Mouse (Mus musculus) forebrain, embryonic 15.5 days (tissue): ENCODE measurements at regions not wholly inside any gene's neighbourhood (a gene's known extent, or its start where the extent isn't known, plus 50 kb on each side); places are given as distances from the start of the nearest gene placed in this dataset.

Experiments used
- ATAC-seq: fragments of 200-750 bp; cut with Nextera tagmentation; replicated peaks from 2 replicates; pipeline ENCODE4 v1.8.0; 2017; ENCODE audit warnings: mild to moderate bottlenecking, moderate TSS enrichment, moderate library complexity
- H3K27ac ChIP-seq: fragments of 300-500 bp; sonication (generic); replicated peaks from 2 replicates; pipeline ENCODE4 v1.5.1; 2015; ENCODE audit warnings: mild to moderate bottlenecking, inconsistent platforms
- H3K27me3 ChIP-seq: fragments of 300-500 bp; sonication (generic); 2 replicates; pipeline ENCODE4 v1.6.1; 2015; ENCODE audit warnings: inconsistent platforms
- H3K36me3 ChIP-seq: fragments of 300-500 bp; sonication (generic); 2 replicates; pipeline ENCODE4 v1.6.1; 2015; ENCODE audit warnings: mild to moderate bottlenecking, inconsistent platforms
- H3K4me1 ChIP-seq: fragments of 300-500 bp; sonication (generic); 2 replicates; pipeline ENCODE4 v1.6.1; 2015; ENCODE audit warnings: inconsistent platforms
- H3K4me2 ChIP-seq: fragments of 300-500 bp; sonication (generic); replicated peaks from 2 replicates; pipeline ENCODE4 v1.6.1; 2015; ENCODE audit warnings: mild to moderate bottlenecking, inconsistent platforms
- H3K4me3 ChIP-seq: fragments of 300-500 bp; sonication (generic); 2 replicates; pipeline ENCODE4 v1.5.1; 2015; ENCODE audit warnings: mild to moderate bottlenecking, inconsistent platforms
- H3K9ac ChIP-seq: fragments of 300-500 bp; sonication (generic); replicated peaks from 2 replicates; pipeline ENCODE4 v1.6.1; 2015; ENCODE audit warnings: mild to moderate bottlenecking, inconsistent platforms
- H3K9me3 ChIP-seq: fragments of 300-500 bp; sonication (generic); 2 replicates; pipeline ENCODE4 v1.6.1; 2016; ENCODE audit warnings: inconsistent platforms
- WGBS: fragments of 180-500 bp; shearing (Covaris S2); methylation state at CpG from one replicate; pipeline ENCODE4 v1.1.7; 2015; ENCODE audit warnings: mixed read lengths; 5-methylcytosine and 5-hydroxymethylcytosine counted together

DNA sequence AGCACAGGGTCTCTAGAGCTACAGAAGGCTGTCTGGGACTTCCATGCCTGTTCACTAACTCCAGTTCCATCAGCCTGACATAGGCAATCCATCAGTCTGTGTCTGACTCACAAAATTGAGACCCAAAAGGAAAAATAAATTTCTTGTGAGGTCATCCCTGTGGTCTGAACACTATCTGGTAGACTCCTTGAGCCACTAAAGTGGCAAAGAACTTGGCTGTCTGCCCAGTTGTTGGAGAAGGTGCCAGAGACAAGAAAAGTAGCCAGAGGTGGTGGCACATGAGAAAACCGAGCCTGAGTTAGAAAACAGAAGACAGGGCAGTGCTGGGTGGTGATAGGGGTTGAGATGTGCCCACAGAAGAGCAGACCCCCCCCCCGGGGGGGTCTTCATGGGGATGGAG is 535.0 kb downstream of the 1700129C05Rik start:
- no peaks in the 10 kb centered on the region for H3K36me3 ChIP-seq
- H3K4me1 ChIP-seq: no peaks in the 10 kb centered on the region
- H3K4me3 ChIP-seq: no peak overlapping the region
- H3K9ac ChIP-seq: no peak overlapping the region
- no peak for ATAC-seq
- no peak overlapping the region for H3K4me2 ChIP-seq
- no peak overlapping the region for H3K27ac ChIP-seq
- WGBS: 49% methylated on average over 2 of the region's 2 CpGs
- no peaks in the 10 kb centered on the region for H3K9me3 ChIP-seq
- no peaks in the 10 kb centered on the region for H3K27me3 ChIP-seq

DNA sequence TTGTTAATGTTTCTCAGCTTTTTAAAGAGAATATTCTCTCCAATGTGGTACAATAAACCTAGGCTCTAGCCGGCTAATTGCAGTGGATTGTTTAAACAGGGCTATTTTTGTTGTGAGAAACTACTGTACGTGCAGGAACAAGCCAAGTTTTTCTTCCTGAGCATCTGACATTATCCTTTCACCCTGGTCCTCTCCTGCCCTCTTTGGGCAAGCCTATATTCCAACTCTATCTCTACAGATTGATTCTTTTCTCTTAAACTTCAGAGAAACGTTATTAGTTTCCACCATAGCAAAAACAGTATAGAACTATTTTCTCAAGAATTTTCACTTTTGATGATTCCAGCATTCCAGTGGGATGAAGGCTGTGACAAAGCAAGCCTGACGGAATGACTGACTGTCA is 535.2 kb downstream of the Fgf9 start:
- Histone ChIP-seq H3K36me3 (no peaks in the 10 kb centered on the region), H3K4me1 (no peaks in the 10 kb centered on the region), H3K27me3 (no peaks in the 10 kb centered on the region), H3K4me3 (no peak overlapping the region), H3K9ac (no peak overlapping the region), H3K9me3 (no peaks in the 10 kb centered on the region), H3K4me2 (no peak overlapping the region), H3K27ac (no peak overlapping the region)
- ATAC-seq: no peak
- WGBS: 77% methylated on average over 4 of the region's 4 CpGs

DNA sequence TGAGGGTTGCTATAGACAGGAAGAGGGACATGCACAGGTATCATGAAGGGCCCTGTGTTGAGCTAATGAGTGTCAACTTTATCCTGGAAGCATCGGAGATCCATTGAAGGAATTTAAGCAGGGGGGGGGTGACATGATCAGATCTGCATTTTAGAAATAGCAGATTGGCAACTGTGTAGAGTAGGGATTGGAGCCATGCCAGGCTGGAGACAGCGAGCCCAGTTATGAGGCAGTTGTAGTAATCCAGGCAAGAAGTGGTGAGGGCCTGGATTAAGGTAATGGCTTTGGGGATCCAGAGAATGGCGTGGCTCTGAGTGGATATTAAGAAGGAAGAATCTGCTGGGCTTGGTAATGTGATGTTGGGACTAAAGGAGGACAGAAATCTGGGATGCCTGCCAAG is 528.5 kb downstream of the Fgf9 start:
- no peaks in the 10 kb centered on the region for H3K9me3 ChIP-seq
- no peak overlapping the region for H3K4me3 ChIP-seq
- WGBS: 38% methylated on average over 3 of the region's 3 CpGs
- H3K4me2 ChIP-seq: no peak overlapping the region
- H3K4me1 ChIP-seq: no peaks in the 10 kb centered on the region
- H3K27ac ChIP-seq: no peak overlapping the region
- H3K27me3 ChIP-seq: no peaks in the 10 kb centered on the region
- ATAC-seq: no peak
- H3K36me3 ChIP-seq: no peaks in the 10 kb centered on the region
- no peak overlapping the region for H3K9ac ChIP-seq

DNA sequence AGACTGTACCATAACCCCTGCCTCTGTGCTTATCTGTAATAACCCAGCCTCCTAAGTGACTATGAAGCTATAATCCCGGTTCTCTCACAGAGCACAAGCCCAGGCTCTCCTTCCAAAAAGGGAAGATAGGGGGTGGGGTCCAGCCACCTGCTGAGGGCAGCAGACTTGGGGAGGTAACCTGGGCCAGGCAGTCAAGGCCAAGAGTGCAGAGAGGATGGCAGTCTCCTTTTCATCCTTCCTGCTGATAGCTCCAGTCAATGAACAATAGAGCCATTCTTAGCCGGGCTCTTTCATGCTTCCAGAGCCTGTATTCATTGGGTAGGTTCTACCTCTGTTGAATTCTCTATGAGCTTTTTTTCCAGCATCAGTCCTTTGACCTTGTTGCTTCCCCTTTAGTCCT is 527.5 kb downstream of the Fgf9 start:
- WGBS: 34% methylated on average over 2 of the region's 2 CpGs

DNA sequence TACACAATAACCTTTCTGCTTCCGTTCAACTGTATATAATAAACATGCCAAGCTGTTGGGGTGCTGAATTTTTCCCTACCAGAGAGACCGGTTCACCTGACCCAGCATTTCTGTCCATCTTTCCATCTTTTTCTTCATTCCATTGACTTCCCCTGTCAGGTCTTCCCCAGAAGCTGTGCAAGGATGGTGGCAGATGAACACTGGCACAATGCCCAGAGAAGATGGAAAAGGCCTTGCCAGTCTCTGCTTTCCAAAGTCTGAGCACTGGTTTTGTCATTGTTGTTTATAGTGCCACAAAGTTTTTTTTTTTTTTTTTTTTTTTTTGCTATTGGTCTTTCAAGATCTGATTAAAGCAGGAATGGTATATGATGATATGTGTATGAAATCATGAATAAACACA is 526.6 kb downstream of the Fgf9 start:
- H3K9me3 ChIP-seq: no peaks in the 10 kb centered on the region
- no peaks in the 10 kb centered on the region for H3K4me1 ChIP-seq
- H3K4me3 ChIP-seq: no peak overlapping the region
- no peak for ATAC-seq
- H3K4me2 ChIP-seq: no peak overlapping the region
- H3K36me3 ChIP-seq: no peaks in the 10 kb centered on the region
- H3K27me3 ChIP-seq: no peaks in the 10 kb centered on the region
- no peak overlapping the region for H3K9ac ChIP-seq
- no peak overlapping the region for H3K27ac ChIP-seq
- 88% methylated on average over 2 of the region's 2 CpGs for WGBS

More for the DNA sequence above, 527.5 kb downstream of the Fgf9 start:
- Histone ChIP-seq H3K4me2 (no peak overlapping the region), H3K36me3 (no peaks in the 10 kb centered on the region), H3K9ac (no peak overlapping the region), H3K27ac (no peak overlapping the region), H3K4me1 (no peaks in the 10 kb centered on the region), H3K4me3 (no peak overlapping the region), H3K9me3 (no peaks in the 10 kb centered on the region), H3K27me3 (no peaks in the 10 kb centered on the region)
- no peak for ATAC-seq

DNA sequence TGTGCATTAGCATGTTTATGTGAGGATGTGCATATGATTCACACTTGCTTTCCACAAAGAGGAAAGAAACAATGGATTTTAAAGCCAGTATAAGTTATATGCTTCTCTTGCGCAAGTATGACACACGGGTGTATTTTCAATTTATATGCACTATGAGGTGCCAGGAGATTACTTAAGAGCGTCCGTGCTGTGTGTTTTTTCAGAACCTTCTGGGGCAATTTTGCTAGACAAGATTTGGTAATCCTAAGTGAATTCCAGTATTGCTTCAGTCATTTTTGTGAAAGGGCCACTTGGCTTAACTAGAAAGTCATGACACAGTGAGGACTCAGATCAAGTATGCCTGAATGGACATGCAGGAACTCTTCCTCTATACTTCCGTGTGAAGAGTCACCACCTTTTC is 511.5 kb downstream of the Fgf9 start:
- 90% methylated on average over 5 of the region's 5 CpGs for WGBS

DNA sequence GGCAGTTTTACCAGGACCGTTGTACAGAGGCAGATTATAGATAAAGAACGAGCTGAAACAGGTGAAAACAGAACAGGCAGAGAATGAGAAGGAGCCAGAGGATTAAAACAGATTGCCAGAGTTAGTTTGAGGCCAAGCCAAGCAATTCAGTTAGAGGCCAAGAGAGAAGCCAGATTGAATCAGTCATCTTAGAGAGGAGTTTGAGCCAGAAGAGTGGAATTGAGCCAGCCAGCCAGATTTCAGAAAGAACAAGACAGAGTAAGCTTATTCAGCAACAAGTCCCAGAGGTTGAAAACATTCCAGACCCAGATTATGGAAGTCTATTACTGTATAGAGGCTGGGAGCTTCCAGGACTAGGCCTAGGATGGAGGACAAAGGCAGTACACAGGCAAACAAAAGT is 499.7 kb downstream of the Fgf9 start:
- no peaks in the 10 kb centered on the region for H3K9me3 ChIP-seq
- no peak overlapping the region for H3K9ac ChIP-seq
- no peak overlapping the region for H3K27ac ChIP-seq
- no peaks in the 10 kb centered on the region for H3K36me3 ChIP-seq
- H3K27me3 ChIP-seq: no peaks in the 10 kb centered on the region
- no peak overlapping the region for H3K4me3 ChIP-seq
- no peak for ATAC-seq
- WGBS: 86% methylated on average over 2 of the region's 2 CpGs
- H3K4me2 ChIP-seq: no peak overlapping the region
- no peaks in the 10 kb centered on the region for H3K4me1 ChIP-seq

More for the DNA sequence above, 511.5 kb downstream of the Fgf9 start:
- no peak overlapping the region for H3K4me2 ChIP-seq
- ATAC-seq: no peak
- H3K9me3 ChIP-seq: no peaks in the 10 kb centered on the region
- no peaks in the 10 kb centered on the region for H3K36me3 ChIP-seq
- H3K4me3 ChIP-seq: no peak overlapping the region
- no peaks in the 10 kb centered on the region for H3K4me1 ChIP-seq
- no peak overlapping the region for H3K9ac ChIP-seq
- H3K27ac ChIP-seq: no peak overlapping the region
- H3K27me3 ChIP-seq: no peaks in the 10 kb centered on the region

DNA sequence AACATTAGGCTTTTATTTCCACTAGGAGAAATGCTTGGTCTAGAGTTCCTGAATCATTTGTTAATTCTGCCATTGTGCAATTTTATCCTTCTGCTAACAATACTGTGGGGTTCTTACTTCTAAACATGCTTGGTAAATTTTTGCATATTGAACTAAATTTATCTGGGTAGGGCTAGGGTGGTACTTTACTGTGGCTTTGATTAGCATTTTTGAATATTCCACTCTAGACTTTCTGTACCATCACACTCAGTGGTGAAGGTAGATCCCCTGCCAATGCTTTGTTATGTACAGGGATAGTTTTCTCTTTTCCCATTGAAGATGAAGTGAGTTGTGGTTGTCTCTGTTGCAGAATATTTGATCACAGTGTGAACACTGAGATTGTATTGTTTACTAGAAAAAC is 497.1 kb downstream of the Fgf9 start:
- Histone ChIP-seq H3K4me3 (no peak overlapping the region), H3K9ac (no peak overlapping the region), H3K9me3 (no peaks in the 10 kb centered on the region), H3K36me3 (no peaks in the 10 kb centered on the region), H3K4me1 (no peaks in the 10 kb centered on the region), H3K4me2 (no peak overlapping the region), H3K27ac (no peak overlapping the region), H3K27me3 (no peaks in the 10 kb centered on the region)
- ATAC-seq: no peak

DNA sequence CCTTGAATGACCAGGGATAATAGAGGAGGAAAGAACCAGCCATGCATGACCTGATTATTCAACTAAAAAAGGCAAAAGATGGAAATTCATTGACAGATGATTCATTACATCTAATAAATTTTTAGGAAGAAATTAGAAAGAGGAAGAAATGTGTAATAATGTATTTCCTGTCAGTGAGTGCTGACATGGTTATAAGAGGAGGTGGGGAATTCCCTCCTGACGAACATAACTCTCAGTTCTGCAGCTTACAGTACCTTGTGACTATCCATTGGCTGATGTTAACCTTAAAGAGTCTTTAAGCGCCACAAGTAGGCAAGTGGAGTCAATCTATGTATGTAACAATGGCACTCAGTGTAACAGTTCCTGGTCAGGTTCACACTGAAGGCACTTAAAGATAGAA is 492.7 kb downstream of the Fgf9 start:
- WGBS: 73% methylated on average over 2 of the region's 2 CpGs
- no peaks in the 10 kb centered on the region for H3K27me3 ChIP-seq
- no peak overlapping the region for H3K4me2 ChIP-seq
- H3K4me3 ChIP-seq: no peak overlapping the region
- H3K36me3 ChIP-seq: no peaks in the 10 kb centered on the region
- no peak overlapping the region for H3K27ac ChIP-seq
- ATAC-seq: no peak
- H3K9ac ChIP-seq: no peak overlapping the region
- no peaks in the 10 kb centered on the region for H3K4me1 ChIP-seq
- no peaks in the 10 kb centered on the region for H3K9me3 ChIP-seq

DNA sequence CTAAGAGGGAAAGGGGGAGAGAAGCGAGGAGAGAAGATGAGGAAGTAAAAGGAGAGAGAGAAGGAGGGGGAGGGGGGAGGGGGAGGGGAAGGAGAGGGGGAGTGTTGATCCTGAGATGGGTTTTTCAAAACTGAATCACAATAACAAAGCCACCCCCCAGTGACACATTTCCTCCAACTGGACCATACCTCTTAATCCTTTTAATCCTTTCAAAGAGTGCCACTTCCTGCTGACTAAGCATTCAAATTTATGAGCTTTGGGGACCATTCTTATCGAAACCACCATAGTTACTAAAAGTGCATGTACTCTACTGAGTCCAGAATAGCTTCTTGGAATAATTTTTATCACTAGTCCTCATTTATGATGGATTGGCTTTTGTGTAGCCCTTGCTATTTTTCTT is 480.4 kb downstream of the Fgf9 start:
- no peaks in the 10 kb centered on the region for H3K27me3 ChIP-seq
- no peaks in the 10 kb centered on the region for H3K36me3 ChIP-seq
- H3K9me3 ChIP-seq: no peaks in the 10 kb centered on the region
- no peak for ATAC-seq
- 28% methylated on average over 2 of the region's 2 CpGs for WGBS
- H3K4me3 ChIP-seq: no peak overlapping the region
- no peak overlapping the region for H3K4me2 ChIP-seq
- H3K27ac ChIP-seq: no peak overlapping the region
- no peaks in the 10 kb centered on the region for H3K4me1 ChIP-seq
- no peak overlapping the region for H3K9ac ChIP-seq

DNA sequence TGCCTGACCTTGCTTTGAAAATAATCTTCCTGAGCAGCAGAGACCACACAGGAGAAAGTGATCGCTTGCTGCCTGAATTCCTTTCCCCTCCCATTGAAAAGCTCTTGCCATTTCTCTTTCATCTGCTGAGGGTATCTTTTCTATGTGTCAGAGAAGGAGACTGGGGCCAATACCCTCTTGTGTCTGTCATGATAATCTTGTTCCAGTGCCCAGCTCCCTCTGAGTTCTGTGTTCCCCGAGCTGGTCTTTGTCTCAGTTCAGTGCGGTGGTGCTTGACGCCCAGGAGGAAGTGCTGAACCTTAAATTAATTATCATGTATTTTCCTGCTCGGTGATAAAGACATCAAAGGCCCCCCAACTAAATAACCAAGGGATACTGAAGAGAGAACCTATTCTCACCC is 475.4 kb downstream of the Fgf9 start:
- H3K36me3 ChIP-seq: no peaks in the 10 kb centered on the region
- WGBS: 13% methylated on average over 5 of the region's 5 CpGs
- no peak overlapping the region for H3K4me2 ChIP-seq
- no peak for ATAC-seq
- H3K9ac ChIP-seq: no peak overlapping the region
- no peaks in the 10 kb centered on the region for H3K4me1 ChIP-seq
- H3K27me3 ChIP-seq: no peaks in the 10 kb centered on the region
- H3K27ac ChIP-seq: no peak overlapping the region
- no peak overlapping the region for H3K4me3 ChIP-seq
- H3K9me3 ChIP-seq: no peaks in the 10 kb centered on the region

DNA sequence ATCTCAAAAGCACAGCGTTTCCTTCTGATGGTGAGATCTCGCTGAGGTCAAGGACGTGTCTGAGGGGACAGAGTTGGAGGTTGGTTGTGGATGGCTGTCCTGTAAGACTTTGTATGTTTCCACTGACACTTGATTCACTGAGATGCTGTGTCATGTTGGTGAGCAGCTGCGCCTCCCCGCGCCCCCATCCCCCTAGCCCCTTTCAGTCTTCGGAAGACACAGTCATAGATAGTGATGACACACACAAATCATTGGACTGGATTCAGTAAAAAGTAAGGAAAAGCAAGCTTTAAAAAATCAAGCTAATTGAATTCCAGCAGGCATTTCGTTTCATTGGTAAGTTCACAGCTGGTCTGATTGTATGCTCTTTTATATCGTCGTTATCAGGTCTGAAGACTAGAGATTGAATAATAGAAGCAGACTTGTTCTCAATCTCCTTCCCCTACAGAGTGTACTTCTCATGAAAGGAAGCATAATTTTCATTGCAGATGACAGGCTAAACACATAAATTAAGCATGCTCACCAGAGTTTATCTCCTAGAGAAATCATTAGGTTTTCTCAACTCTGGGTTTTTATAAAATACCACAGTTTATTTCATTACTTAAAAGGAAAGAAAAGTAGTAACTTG is 472.9 kb downstream of the Fgf9 start:
- ATAC-seq: 0 out of 2 replicates have a peak, but pooled peaks have one; percentile 58

DNA sequence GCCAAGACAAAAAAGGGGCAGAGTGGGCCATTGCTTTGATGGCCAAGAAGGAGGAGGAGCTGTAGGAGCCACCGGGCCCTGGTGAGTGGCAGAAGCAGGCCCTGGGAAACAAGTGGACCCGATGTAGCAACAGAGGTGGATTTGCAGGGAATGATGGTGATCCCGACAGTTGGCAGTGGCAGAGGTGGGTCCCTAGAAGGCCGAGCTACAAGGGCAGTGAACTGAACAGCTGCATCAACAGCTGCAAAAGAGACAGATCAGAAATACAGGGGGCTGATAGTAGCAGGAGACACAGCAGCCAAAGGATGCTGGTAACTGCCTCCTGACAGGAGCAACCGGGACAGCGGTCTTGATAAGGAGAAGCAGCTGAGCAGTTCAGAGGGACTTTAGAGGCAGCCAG is 467.8 kb downstream of the Fgf9 start:
- 73% methylated on average over 6 of the region's 6 CpGs for WGBS
- Histone ChIP-seq H3K36me3 (no peaks in the 10 kb centered on the region), H3K4me1 (no peaks in the 10 kb centered on the region), H3K9me3 (no peaks in the 10 kb centered on the region), H3K4me2 (no peak overlapping the region), H3K9ac (no peak overlapping the region), H3K4me3 (no peak overlapping the region), H3K27me3 (no peaks in the 10 kb centered on the region), H3K27ac (no peak overlapping the region)
- no peak for ATAC-seq

More for the DNA sequence above, 472.9 kb downstream of the Fgf9 start:
- H3K4me1 ChIP-seq: no peaks in the 10 kb centered on the region
- H3K9me3 ChIP-seq: no peaks in the 10 kb centered on the region
- no peaks in the 10 kb centered on the region for H3K27me3 ChIP-seq
- H3K36me3 ChIP-seq: no peaks in the 10 kb centered on the region
- H3K4me3 ChIP-seq: no peak overlapping the region
- no peak overlapping the region for H3K27ac ChIP-seq
- no peak overlapping the region for H3K4me2 ChIP-seq
- no peak overlapping the region for H3K9ac ChIP-seq
- 73% methylated on average over 10 of the region's 10 CpGs for WGBS
